Mouse (Mus musculus) cerebellum, adult 2 months (tissue): ENCODE measurements around the gene Camsap2. TPM values are rescaled to one million over a fixed set of nuclear protein-coding genes. Genes with fewer than 3 reads are reported as not detected.

Source experiments
- DNase-seq, 2 experiments: peaks; one replicate each; pipeline ENCODE4 v3.0.0; 2021
- H3K27ac ChIP-seq: fragments of 200-500 bp; 2 replicates; pipeline ENCODE4 v1.5.1; 2012; ENCODE audit warnings: low read length, control low read depth, inconsistent platforms; ENCODE audit not compliant: insufficient read depth
- H3K27me3 ChIP-seq: fragments of 200-500 bp; 2 replicates; pipeline ENCODE4 v1.6.1; 2012; ENCODE audit warnings: inconsistent platforms, mild to moderate bottlenecking, low read length, moderate library complexity; ENCODE audit not compliant: control insufficient read depth, insufficient read depth
- H3K4me1 ChIP-seq: fragments of 200-500 bp; 2 replicates; pipeline ENCODE4 v1.6.1; 2011; ENCODE audit warnings: low read length; ENCODE audit not compliant: control insufficient read depth, insufficient read depth
- H3K4me3 ChIP-seq: fragments of 200-500 bp; replicated peaks from 2 replicates; pipeline ENCODE3; 2011; ENCODE audit warnings: mild to moderate bottlenecking, low read depth, low read length, control low read depth; ENCODE audit not compliant: insufficient read depth
- CTCF ChIP-seq: fragments of 200-500 bp; IDR thresholded peaks from 2 replicates; pipeline ENCODE4 v1.5.1; 2011; ENCODE audit warnings: low read depth, mild to moderate bottlenecking, control low read depth, low read length, moderate library complexity, borderline replicate concordance; ENCODE audit not compliant: insufficient read depth
- POLR2A ChIP-seq: fragments of 200-500 bp; IDR thresholded peaks from 2 replicates; pipeline ENCODE4 v1.6.1; 2011; ENCODE audit warnings: low read length, control low read depth, borderline replicate concordance; ENCODE audit not compliant: insufficient read depth
- WGBS: fragments of 180-500 bp; shearing (Covaris S2); methylation state at CpG from one replicate; pipeline ENCODE4 v1.1.7; 2018; 5-methylcytosine and 5-hydroxymethylcytosine counted together
- polyA plus RNA-seq: library from polyadenylated mRNA; depleted of rRNA; stranded (reverse); fragments of >200 nt; gene quantifications from 2 replicates; pipeline ENCODE4 v1.2.3, GENCODE M21; 2012

The Camsap2 gene
- polyA plus RNA-seq, 1 experiment: 51.1 TPM

DNA sequence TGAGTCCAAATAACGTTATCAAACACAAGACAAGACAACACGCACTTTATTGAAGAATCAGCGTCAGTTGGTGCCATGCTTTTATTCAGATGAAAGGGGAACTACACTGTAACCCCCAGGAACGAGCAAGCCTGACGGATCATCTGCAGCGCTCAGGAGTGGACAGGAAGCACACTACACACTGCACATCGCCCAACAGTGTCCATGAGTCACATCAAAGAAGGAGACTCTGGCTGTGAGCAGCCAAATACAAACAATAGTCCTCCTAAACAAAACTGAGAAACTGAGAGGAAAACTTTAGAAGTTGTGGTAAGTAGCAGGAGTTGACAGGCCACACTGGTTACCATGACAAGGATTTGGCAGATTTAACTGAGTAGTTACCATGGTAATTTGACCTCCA, 77.7 kb downstream of the Camsap2 start:
- Histone ChIP-seq H3K27ac (no peak overlapping the region), H3K4me1 (no peaks in the 10 kb centered on the region), H3K27me3 (no peaks in the 10 kb centered on the region), H3K4me3 (no peak overlapping the region)
- TF ChIP-seq CTCF (no peak), POLR2A (no peak)
- 40% methylated on average over 7 of the region's 7 CpGs for WGBS
- no peak for DNase-seq

DNA sequence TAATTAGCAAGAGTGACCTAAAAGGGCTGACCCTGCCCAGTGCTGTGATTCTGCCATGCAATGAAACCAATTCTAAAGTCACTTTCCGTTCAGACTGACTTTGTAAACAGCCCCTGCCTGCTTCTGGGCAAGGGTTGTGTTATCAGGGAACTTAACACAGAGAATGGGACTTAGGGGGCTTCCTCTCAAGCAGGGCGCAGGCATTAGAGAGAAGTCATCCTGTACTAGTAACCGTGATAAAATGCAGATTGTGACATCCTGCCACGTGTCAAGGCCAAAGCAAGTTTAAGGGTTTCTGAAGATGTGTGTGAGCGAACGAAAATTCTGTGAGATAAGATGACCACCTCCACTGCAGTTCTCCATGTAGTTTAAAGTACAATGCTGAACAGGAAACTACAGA, 79.8 kb downstream of the Camsap2 start:
- DNase-seq: no peak
- no peaks in the 10 kb centered on the region for H3K27me3 ChIP-seq
- H3K4me3 ChIP-seq: no peak overlapping the region
- WGBS: 77% methylated on average over 6 of the region's 6 CpGs
- no peak overlapping the region for H3K27ac ChIP-seq
- H3K4me1 ChIP-seq: no peaks in the 10 kb centered on the region; the same call in 1 of the 2 replicates
- no peak for TF ChIP-seq CTCF
- no peak for TF ChIP-seq POLR2A

DNA sequence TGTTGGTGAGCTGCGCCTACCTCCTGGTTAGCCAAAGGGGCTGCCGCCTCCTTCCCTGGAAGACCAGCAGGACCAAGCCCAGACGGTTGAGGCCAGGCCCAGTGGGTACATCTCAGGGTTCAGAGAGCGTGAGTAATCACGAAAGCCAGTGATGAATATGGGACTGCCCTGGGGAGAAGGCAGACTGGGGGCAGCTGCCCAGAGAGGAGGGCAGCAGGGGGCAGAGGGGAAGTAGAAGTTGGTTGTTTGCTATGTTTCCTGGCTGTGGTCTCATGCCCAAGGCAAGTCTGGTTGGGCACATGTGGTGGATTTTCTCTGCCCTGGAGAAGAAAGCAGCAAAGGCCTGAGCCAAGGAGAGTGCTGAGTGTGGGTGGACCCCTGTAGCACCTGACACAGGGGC, 82.5 kb downstream of the Camsap2 start:
- H3K4me3 ChIP-seq: no peak overlapping the region
- no peaks in the 10 kb centered on the region; the same call in 1 of the 2 replicates for H3K4me1 ChIP-seq
- H3K27me3 ChIP-seq: no peaks in the 10 kb centered on the region
- TF ChIP-seq CTCF (no peak), POLR2A (no peak)
- WGBS: 67% methylated on average over 5 of the region's 5 CpGs
- H3K27ac ChIP-seq: no peak overlapping the region
- no peak for DNase-seq

DNA sequence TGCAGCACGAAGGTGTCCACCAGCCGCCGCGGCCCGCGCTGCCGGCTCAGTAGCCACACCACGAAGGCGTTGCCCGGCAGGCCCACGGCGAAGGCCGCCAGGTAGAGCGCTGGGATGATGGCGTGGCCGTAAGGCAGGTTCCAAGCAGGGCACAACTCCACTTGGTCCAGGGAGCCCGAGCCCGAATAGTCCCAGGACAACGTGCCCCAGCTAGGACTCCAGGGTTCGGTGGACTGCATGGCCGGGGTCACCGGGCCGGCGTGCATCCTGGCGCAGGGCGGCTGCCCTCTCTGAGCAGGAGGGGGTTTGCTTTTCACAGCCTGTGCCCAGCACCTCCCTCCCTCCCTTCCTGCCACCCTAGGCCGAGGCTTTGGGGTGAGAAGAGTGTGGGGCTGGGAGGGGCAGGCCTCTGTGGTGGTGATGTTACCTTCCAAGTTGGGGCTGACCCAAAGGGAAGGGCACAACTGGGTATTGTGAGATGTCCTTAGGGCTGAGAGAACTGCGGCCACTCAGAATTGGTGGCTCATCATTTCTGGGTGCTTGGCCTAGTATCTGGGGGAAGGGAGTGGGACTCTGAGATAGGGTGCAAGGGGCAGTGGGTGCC, 85.2 kb downstream of the Camsap2 start, which contains the start of gene Gpr25:
Gpr25 (minus strand) TSS at position 239 of the 604 bp plus-strand sequence.
- TF ChIP-seq POLR2A (no peak), CTCF (no peak)
- Histone ChIP-seq H3K4me3 (peak within 1 kb of the TSS; percentile 74), H3K4me1 (no peaks in the 10 kb centered on the region; the same call in 1 of the 2 replicates), H3K27ac (peak within 1 kb of the TSS; percentile 87), H3K27me3 (no peaks in the 10 kb centered on the region)
- no peak for DNase-seq
- 5% methylated on average over 27 of the region's 28 CpGs for WGBS

DNA sequence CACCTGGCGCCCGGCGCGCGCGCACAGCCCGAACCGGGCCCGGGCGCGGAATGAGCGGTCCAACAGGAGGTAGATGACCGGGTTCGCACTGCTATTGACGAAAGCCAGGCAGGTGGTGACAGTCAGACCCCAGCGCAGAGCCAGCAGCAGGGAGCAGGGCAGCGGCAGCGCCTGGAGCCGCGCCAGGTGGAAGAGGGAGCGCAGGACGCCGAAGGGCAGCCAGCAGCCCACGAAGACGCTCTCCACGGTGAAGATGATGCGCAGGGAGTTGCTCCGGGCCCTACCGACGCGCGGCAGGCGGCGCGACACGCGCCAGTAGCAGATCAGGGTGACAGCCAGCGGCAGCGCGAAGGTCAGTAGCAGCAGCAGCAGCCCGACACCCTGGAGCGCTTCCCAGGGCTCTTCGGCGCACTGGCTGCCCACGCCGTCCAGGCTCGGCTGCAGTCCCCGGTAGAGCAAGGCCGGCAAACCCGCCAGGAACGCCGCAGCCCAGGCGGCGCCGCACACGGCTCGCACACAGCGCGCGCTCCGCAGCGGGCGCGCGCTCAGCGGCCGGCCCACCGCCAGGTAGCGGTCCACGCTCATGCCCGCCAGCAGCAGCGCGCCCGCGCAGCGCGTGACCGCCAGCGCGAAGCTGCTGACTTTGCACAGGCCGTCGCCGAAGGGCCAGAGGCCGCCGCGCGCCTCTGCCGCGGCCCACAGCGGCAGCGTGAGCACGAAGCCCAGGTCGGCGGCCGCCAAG, 85.8 kb downstream of the Camsap2 start:
- TF ChIP-seq POLR2A (peak; percentile 68), CTCF (no peak)
- peak; percentile 86 to 89 for DNase-seq
- Histone ChIP-seq H3K4me1 (no peaks in the 10 kb centered on the region; the same call in 1 of the 2 replicates), H3K4me3 (peak overlapping the region; percentile 74), H3K27me3 (no peaks in the 10 kb centered on the region), H3K27ac (peak overlapping the region; percentile 87)
- WGBS: under 1% methylated on average over 95 of the region's 95 CpGs

DNA sequence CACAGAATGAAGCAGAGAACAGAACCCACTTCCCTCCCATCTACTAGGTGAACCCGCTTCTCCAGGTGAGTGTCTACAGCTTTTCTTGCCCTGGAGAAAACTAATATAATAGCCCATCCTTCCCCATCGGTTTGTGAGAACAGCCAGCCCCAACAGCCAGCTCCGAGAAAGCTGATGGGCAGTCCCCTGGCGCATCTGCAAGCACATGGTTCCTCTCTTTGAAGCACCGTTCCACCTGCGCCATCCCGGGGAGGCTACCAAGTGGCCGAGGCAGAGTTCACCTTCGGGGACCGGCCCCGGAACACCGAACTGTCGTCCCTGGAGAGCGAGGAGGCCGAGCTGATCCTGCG, 86.4 kb downstream of the Camsap2 start:
- TF ChIP-seq CTCF (no peak), POLR2A (no peak)
- H3K4me3 ChIP-seq: peak overlapping the region; percentile 74
- H3K27me3 ChIP-seq: no peaks in the 10 kb centered on the region
- no peak for DNase-seq
- H3K4me1 ChIP-seq: no peaks in the 10 kb centered on the region; the same call in 1 of the 2 replicates
- H3K27ac ChIP-seq: peak overlapping the region; percentile 87
- WGBS: 2% methylated on average over 16 of the region's 16 CpGs

DNA sequence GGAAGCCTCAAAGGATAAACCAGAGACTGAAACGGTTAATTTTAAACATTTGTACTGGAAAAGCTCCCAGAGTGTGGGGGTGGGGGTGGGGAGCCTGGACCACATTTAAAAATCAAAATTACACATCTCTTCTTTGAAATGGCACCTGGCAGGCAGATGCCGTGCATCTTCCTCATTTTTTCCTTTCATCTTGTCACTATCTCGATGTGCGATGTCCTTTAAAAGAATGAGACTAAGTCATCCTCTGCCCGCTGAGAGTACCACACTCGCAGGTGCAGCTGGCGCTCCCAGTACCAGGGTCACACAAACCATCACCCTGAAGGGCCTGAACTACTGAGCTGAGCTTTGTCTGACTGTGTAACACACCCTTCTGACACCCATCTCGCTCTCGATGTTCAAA, 87.4 kb downstream of the Camsap2 start:
- H3K27me3 ChIP-seq: no peaks in the 10 kb centered on the region
- no peaks in the 10 kb centered on the region; the same call in 1 of the 2 replicates for H3K4me1 ChIP-seq
- H3K4me3 ChIP-seq: no peak overlapping the region
- TF ChIP-seq CTCF (no peak), POLR2A (no peak)
- DNase-seq: no peak
- WGBS: 81% methylated on average over 9 of the region's 9 CpGs
- no peak overlapping the region for H3K27ac ChIP-seq

DNA sequence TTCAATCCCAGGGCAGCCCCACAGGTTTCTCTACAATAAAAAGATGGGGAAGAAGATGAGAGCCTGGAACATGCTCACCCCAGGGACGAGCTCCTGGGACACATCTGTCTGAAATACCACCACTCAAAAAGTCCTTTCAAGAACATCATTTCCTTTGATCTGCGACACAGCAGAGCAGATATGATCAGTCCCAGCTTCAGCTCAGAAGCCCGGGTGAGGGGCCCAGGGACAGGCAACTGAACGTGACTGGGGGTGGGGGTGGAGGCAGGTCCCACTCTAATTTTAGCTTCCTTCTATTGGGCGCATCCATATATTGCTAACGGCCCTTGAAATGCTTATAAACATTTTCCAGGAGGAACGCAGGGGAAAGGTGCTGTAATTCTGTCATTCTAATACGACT, 90.2 kb downstream of the Camsap2 start:
- no peaks in the 10 kb centered on the region for H3K4me1 ChIP-seq
- no peak overlapping the region for H3K27ac ChIP-seq
- no peak for DNase-seq
- H3K27me3 ChIP-seq: no peaks in the 10 kb centered on the region
- TF ChIP-seq POLR2A (no peak), CTCF (no peak)
- WGBS: 74% methylated on average over 8 of the region's 8 CpGs
- H3K4me3 ChIP-seq: no peak overlapping the region
